Mouse (Mus musculus) c-Kit-positive CD71-positive TER-119-negative erythroid progenitor cells, embryonic 14.5 days (primary cell): ENCODE data around the gene Adamts8.

ENCODE experiments used
- DNase-seq: peaks from one replicate; pipeline ENCODE4 v3.0.0-alpha.2; 2013; ENCODE audit warnings: low read depth

Adamts8 gene

GRCm38 (mm10) chr9:30985782-30986181, 43.4 kb downstream of the Adamts8 start:
- no peak for DNase-seq

GRCm38 (mm10) chr9:30993106-30993505, 50.7 kb downstream of the Adamts8 start:
- no peak for DNase-seq

- no peak for DNase-seq
These were observed 54.5 kb downstream of the Adamts8 start for GRCm38 (mm10) chr9:30996590-30997562.

GRCm38 (mm10) chr9:31000641-31001040, 58.3 kb downstream of the Adamts8 start:
- no peak for DNase-seq

GRCm38 (mm10) chr9:31002528-31002927, 60.2 kb downstream of the Adamts8 start:
- DNase-seq = no peak

- DNase-seq = no peak
These were observed 67.0 kb downstream of the Adamts8 start for GRCm38 (mm10) chr9:31009334-31009733.

- DNase-seq = no peak
These were observed 67.7 kb downstream of the Adamts8 start for GRCm38 (mm10) chr9:31010040-31010439.

GRCm38 (mm10) chr9:31010749-31011148, 68.4 kb downstream of the Adamts8 start:
- no peak for DNase-seq

GRCm38 (mm10) chr9:31011533-31011932, 69.2 kb downstream of the Adamts8 start:
- no peak for DNase-seq

GRCm38 (mm10) chr9:31012674-31013073, 70.3 kb downstream of the Adamts8 start:
- no peak for DNase-seq

GRCm38 (mm10) chr9:31013415-31013814, 71.1 kb downstream of the Adamts8 start:
- DNase-seq = no peak
